Mouse (Mus musculus) heart, postnatal 4 days (tissue): Measurements from ENCODE around the gene Krt19. TPM values are rescaled to one million over a fixed set of nuclear protein-coding genes. Genes with fewer than 3 reads are reported as not detected.

Experiments
- DNase-seq: peaks from one replicate; pipeline ENCODE4 v3.0.0; 2021
- total RNA-seq, 2 experiments: library from RNA; stranded (reverse); gene quantifications; 2 replicates each; pipeline ENCODE4 v1.2.3; 2021

Gene Krt19
- total RNA-seq = 10 to 100 TPM; 16.1 to 21.1 TPM

GRCm38 (mm10) chr11:100148615-100149330 is at the start of gene Krt19:
Gene Krt19, minus strand, starts transcription at chr11:100148665.
- DNase-seq = no peak

- no peak for DNase-seq
Measured at GRCm38 (mm10) chr11:100192992-100193391, 44.5 kb upstream of the Krt19 start, which contains the start of gene Krt9. Gene Krt9, minus strand, starts transcription at chr11:100193246.

- DNase-seq = no peak
Measured at GRCm38 (mm10) chr11:100191820-100192219, 43.4 kb upstream of the Krt19 start.

GRCm38 (mm10) chr11:100186736-100187135 is 38.3 kb upstream of the Krt19 start:
- DNase-seq = peak; percentile 9

GRCm38 (mm10) chr11:100181725-100182124 is 33.3 kb upstream of the Krt19 start:
- DNase-seq = no peak

- no peak for DNase-seq
Measured at GRCm38 (mm10) chr11:100179260-100179659, 30.8 kb upstream of the Krt19 start.

GRCm38 (mm10) chr11:100178307-100178706 is 29.8 kb upstream of the Krt19 start:
- no peak for DNase-seq

GRCm38 (mm10) chr11:100176791-100177190 is 28.3 kb upstream of the Krt19 start:
- no peak for DNase-seq

GRCm38 (mm10) chr11:100168765-100169762 is 20.6 kb upstream of the Krt19 start:
- DNase-seq = peak; percentile 87

- peak; percentile 67 for DNase-seq
Measured at GRCm38 (mm10) chr11:100168071-100168470, 19.6 kb upstream of the Krt19 start.

GRCm38 (mm10) chr11:100164392-100164791 is 15.9 kb upstream of the Krt19 start:
- DNase-seq = no peak

- no peak for DNase-seq
Measured at GRCm38 (mm10) chr11:100157908-100158477, 9.5 kb upstream of the Krt19 start.

GRCm38 (mm10) chr11:100157331-100157730 is 8.9 kb upstream of the Krt19 start:
- no peak for DNase-seq

GRCm38 (mm10) chr11:100155497-100156255 is 7.2 kb upstream of the Krt19 start:
- DNase-seq = no peak

- no peak for DNase-seq
Measured at GRCm38 (mm10) chr11:100147566-100148353, 705 bp downstream of the Krt19 start.

GRCm38 (mm10) chr11:100145858-100146560 is 2.5 kb downstream of the Krt19 start:
- DNase-seq = peak; percentile 16

- no peak for DNase-seq
Measured at GRCm38 (mm10) chr11:100145104-100145503, 3.4 kb downstream of the Krt19 start.

GRCm38 (mm10) chr11:100140966-100141365 is 7.5 kb downstream of the Krt19 start:
- DNase-seq = no peak

GRCm38 (mm10) chr11:100139391-100139790 is 9.1 kb downstream of the Krt19 start:
- no peak for DNase-seq

- no peak for DNase-seq
Measured at GRCm38 (mm10) chr11:100138809-100139208, 9.7 kb downstream of the Krt19 start.

- no peak for DNase-seq
Measured at GRCm38 (mm10) chr11:100137693-100138092, 10.8 kb downstream of the Krt19 start.
